Mouse (Mus musculus): ENCODE results near the gene Rcn3.
A peak's percentile ranks its signal among the peaks of the same experiment; 100 is the strongest.

GRCm38 (mm10) chr7:45125144-45125600 lies 33.2 kb upstream of the Rcn3 start:
- TF ChIP-seq CTCF (IDR thresholded peaks at IDR 0.05; ENCODE audit: low read depth) (peak; percentile 39), EP300 (IDR thresholded peaks at IDR 0.05; ENCODE audit: low read depth) (no peak; the same call in 1 of the 2 replicates)

Measured in liver, postnatal 0 days (tissue).